Mouse (Mus musculus) myocyte (in vitro differentiated cells): ENCODE data around the gene Spocd1. TPM values are rescaled to one million over a fixed set of nuclear protein-coding genes. Genes with fewer than 3 reads are reported as not detected.

Experiments used
- H3K27me3 ChIP-seq: one replicate; pipeline ENCODE4 v1.6.1; 2011; ENCODE audit not compliant: control insufficient read depth, insufficient read depth, insufficient read length
- H3K36me3 ChIP-seq: one replicate; pipeline ENCODE4 v1.6.1; 2011; ENCODE audit not compliant: control insufficient read depth, insufficient read depth
- H3K4me2 ChIP-seq: one replicate; pipeline ENCODE4 v1.6.1; 2011; ENCODE audit warnings: low read depth, control low read depth
- H3K4me3 ChIP-seq: one replicate; pipeline ENCODE4 v1.5.1; 2011; ENCODE audit warnings: mild to moderate bottlenecking, control low read depth, moderate library complexity
- H3K79me2 ChIP-seq: one replicate; pipeline ENCODE4 v1.6.1; 2011; ENCODE audit not compliant: control insufficient read depth, insufficient read depth
- H3ac ChIP-seq: one replicate; pipeline ENCODE4 v1.6.1; 2011; ENCODE audit not compliant: control insufficient read depth, insufficient read length
- CEBPB ChIP-seq: IDR thresholded peaks from 2 replicates; pipeline ENCODE4 v1.6.1; 2011; ENCODE audit warnings: mild to moderate bottlenecking, moderate library complexity; ENCODE audit not compliant: poor library complexity, insufficient read depth, severe bottlenecking
- E2F4 ChIP-seq: IDR thresholded peaks from one replicate; pipeline ENCODE4 v1.6.1; 2011; ENCODE audit warnings: mild to moderate bottlenecking, control low read depth, moderate library complexity; ENCODE audit not compliant: insufficient read depth
- MAX ChIP-seq: IDR thresholded peaks from one replicate; pipeline ENCODE4 v1.6.1; 2011; ENCODE audit warnings: low read depth, mild to moderate bottlenecking, control low read depth
- MYOD1 ChIP-seq, 3 experiments: IDR thresholded peaks; one replicate each; pipeline ENCODE4 v1.6.1; 2011; ENCODE audit warnings: control low read depth in 2 of 3, low read depth in 2 of 3, mild to moderate bottlenecking in 2 of 3, moderate library complexity in 1 of 3; ENCODE audit not compliant: insufficient read length in 2 of 3, control insufficient read depth in 1 of 3
- MYOG ChIP-seq, 3 experiments: IDR thresholded peaks; one replicate each; pipeline ENCODE4 v1.6.1; 2011; ENCODE audit warnings: control low read depth in 2 of 3, low read depth in 2 of 3, mild to moderate bottlenecking in 2 of 3; ENCODE audit not compliant: insufficient read length in 2 of 3, control insufficient read depth in 1 of 3, insufficient read depth in 1 of 3
- POLR2A ChIP-seq: IDR thresholded peaks from one replicate; pipeline ENCODE4 v1.6.1; 2011; ENCODE audit warnings: low read depth, mild to moderate bottlenecking, control low read depth, moderate library complexity; ENCODE audit not compliant: insufficient read length
- POLR2AphosphoS2 ChIP-seq: IDR thresholded peaks from one replicate; pipeline ENCODE4 v1.6.1; 2011; ENCODE audit warnings: low read depth, control low read depth; ENCODE audit not compliant: insufficient read length
- REST ChIP-seq: IDR thresholded peaks from one replicate; pipeline ENCODE4 v1.6.1; 2011; ENCODE audit warnings: mild to moderate bottlenecking, control low read depth, moderate library complexity; ENCODE audit not compliant: insufficient read depth, insufficient read length
- SRF ChIP-seq: IDR thresholded peaks from one replicate; pipeline ENCODE4 v1.6.1; 2011; ENCODE audit warnings: low read depth; ENCODE audit not compliant: control insufficient read depth, insufficient read length
- TCF12 ChIP-seq: IDR thresholded peaks from one replicate; pipeline ENCODE4 v1.6.1; 2011; ENCODE audit warnings: mild to moderate bottlenecking, control low read depth; ENCODE audit not compliant: poor library complexity, insufficient read depth, severe bottlenecking
- TCF3 ChIP-seq: IDR thresholded peaks from one replicate; pipeline ENCODE4 v1.6.1; 2011; ENCODE audit warnings: low read depth, control low read depth; ENCODE audit not compliant: insufficient read length
- USF1 ChIP-seq: IDR thresholded peaks from one replicate; pipeline ENCODE4 v1.6.1; 2011; ENCODE audit warnings: low read depth, mild to moderate bottlenecking, control low read depth, moderate library complexity
- polyA plus RNA-seq: library from polyadenylated mRNA; unstranded; fragments of >200 nt; fragmentation: generic; extraction: Trizol; gene quantifications from one replicate; pipeline ENCODE4 v1.2.1, GENCODE M21; 2012; ENCODE audit warnings: missing spikeins

Spocd1 gene
- polyA plus RNA-seq, 1 experiment, result not detected

DNA sequence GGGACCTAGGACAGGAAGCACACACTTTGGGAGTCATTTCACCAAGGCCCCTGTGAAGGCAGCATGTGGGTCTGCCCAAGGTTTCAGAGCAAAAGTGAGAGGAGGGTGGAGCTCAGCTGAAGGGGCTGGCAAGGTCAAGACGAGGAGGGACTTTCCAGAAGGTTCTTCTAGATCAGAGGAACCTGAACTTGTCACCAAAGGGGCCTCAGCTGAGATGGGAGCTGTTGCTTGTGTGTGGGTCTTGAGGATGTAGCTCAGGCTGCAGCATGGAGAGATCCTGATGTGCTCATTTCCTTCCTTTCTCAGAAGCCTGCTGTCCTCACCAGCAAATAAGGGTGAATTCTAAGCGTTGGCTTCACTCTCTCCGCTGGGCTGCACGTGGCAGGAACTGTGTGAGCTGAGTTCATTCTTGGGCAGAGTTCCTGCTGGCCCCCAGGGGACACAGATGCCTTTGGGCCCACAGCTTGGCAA, 19.8 kb upstream of the Spocd1 start:
- Histone ChIP-seq H3K27me3 (no peaks in the 10 kb centered on the region), H3K4me3 (no peak overlapping the region), H3K79me2 (no peaks in the 10 kb centered on the region), H3K4me2 (no peak overlapping the region), H3ac (no peak overlapping the region), H3K36me3 (no peaks in the 10 kb centered on the region)
- TF ChIP-seq E2F4 (no peak), MYOD1 (IDR thresholded peaks at IDR 0.05; ENCODE audit: control insufficient read depth in 1 of 3, insufficient read length in 2 of 3, low read depth in 2 of 3) (no peak), TCF12 (no peak), USF1 (no peak)

- H3ac ChIP-seq, result no peak overlapping the region
- no peaks in the 10 kb centered on the region for H3K27me3 ChIP-seq
- H3K36me3 ChIP-seq, result no peaks in the 10 kb centered on the region
- H3K79me2 ChIP-seq, result no peaks in the 10 kb centered on the region
- no peak overlapping the region for H3K4me2 ChIP-seq
- no peak for TF ChIP-seq E2F4
- no peak for TF ChIP-seq SRF
- TF ChIP-seq POLR2A, result no peak
- TF ChIP-seq MYOD1 (IDR thresholded peaks at IDR 0.05; ENCODE audit: control insufficient read depth in 1 of 3, insufficient read length in 2 of 3, low read depth in 2 of 3), result no peak
- TF ChIP-seq POLR2AphosphoS2, result no peak
- TF ChIP-seq MYOG (IDR thresholded peaks at IDR 0.05; ENCODE audit: control insufficient read depth in 1 of 3, insufficient read depth in 1 of 3, insufficient read length in 2 of 3, low read depth in 2 of 3), result no peak
- no peak for TF ChIP-seq MAX
- no peak for TF ChIP-seq TCF12
- no peak for TF ChIP-seq TCF3
- no peak for TF ChIP-seq USF1
- TF ChIP-seq CEBPB, result no peak
- no peak overlapping the region for H3K4me3 ChIP-seq
Observed at GRCm38 (mm10) chr4:129912998-129913397, 16.1 kb upstream of the Spocd1 start.

- Histone ChIP-seq H3K4me2 (no peak overlapping the region), H3ac (no peak overlapping the region), H3K4me3 (no peak overlapping the region), H3K79me2 (no peaks in the 10 kb centered on the region), H3K27me3 (no peaks in the 10 kb centered on the region), H3K36me3 (no peaks in the 10 kb centered on the region)
- TF ChIP-seq POLR2A (no peak), TCF12 (no peak), SRF (no peak), POLR2AphosphoS2 (no peak), USF1 (no peak), TCF3 (no peak), MYOD1 (IDR thresholded peaks at IDR 0.05; ENCODE audit: control insufficient read depth in 1 of 3, insufficient read length in 2 of 3, low read depth in 2 of 3) (no peak), CEBPB (no peak), MYOG (IDR thresholded peaks at IDR 0.05; ENCODE audit: control insufficient read depth in 1 of 3, insufficient read depth in 1 of 3, insufficient read length in 2 of 3, low read depth in 2 of 3) (no peak), E2F4 (no peak), REST (no peak), MAX (no peak)
Observed at GRCm38 (mm10) chr4:129913761-129914644, 15.0 kb upstream of the Spocd1 start.

DNA sequence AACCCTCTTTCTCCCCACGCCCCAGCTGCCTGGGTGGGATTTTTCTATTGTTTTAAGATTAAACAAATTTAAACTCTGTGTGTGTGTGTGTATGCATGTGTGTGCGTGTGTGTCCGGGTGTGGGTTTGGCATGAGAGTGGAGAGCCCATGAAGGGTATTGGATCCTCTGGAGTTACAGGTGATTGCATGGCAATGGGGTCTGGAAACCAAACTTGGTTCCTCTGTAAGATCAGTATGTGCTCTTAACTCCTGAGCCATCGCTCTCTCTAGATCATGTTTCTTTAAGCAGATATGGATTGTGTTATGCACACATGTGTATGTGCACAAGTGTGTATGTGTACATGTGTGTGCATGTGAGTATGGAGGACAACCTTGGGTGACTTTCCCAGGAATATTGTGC, 14.4 kb upstream of the Spocd1 start:
- H3K36me3 ChIP-seq, result no peaks in the 10 kb centered on the region
- H3K4me3 ChIP-seq, result no peak overlapping the region
- TF ChIP-seq REST, result no peak
- no peak for TF ChIP-seq CEBPB
- no peak for TF ChIP-seq TCF12
- TF ChIP-seq TCF3, result no peak
- TF ChIP-seq E2F4, result no peak
- no peak for TF ChIP-seq POLR2AphosphoS2
- no peak overlapping the region for H3K4me2 ChIP-seq
- H3ac ChIP-seq, result no peak overlapping the region
- no peaks in the 10 kb centered on the region for H3K79me2 ChIP-seq
- H3K27me3 ChIP-seq, result no peaks in the 10 kb centered on the region

DNA sequence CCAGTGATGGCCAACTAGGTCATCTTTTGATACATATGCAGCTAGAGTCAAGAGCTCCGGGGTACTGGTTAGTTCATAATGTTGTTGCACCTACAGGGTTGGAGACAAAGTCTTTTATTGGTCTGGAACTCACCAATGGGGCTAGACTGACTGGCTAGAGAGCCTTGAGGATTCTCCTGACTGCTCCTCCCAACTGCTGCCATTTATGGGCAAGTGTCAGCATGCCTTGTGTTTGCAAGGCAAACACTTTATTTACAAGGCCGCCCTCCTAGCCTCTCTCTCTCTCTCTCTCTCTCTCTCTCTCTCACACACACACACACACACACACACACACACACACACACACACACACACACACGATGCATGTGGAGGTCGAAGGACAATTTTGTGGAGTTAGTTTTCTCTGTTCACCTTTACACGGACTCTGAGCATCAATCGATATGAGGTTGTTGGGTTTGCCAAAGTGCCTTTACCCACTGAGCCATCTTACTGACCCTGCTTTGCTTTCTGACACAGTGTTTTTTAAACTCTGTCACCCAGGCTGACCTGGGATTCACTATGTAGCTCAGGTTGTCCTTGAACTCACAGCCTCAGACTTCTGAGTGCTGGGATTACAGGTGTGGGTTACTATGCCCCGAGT, 13.6 kb upstream of the Spocd1 start:
- no peak overlapping the region for H3ac ChIP-seq
- no peak for TF ChIP-seq MAX
- TF ChIP-seq E2F4, result no peak
- H3K79me2 ChIP-seq, result no peaks in the 10 kb centered on the region
- H3K36me3 ChIP-seq, result no peaks in the 10 kb centered on the region
- no peaks in the 10 kb centered on the region for H3K27me3 ChIP-seq
- H3K4me3 ChIP-seq, result no peak overlapping the region
- no peak overlapping the region for H3K4me2 ChIP-seq
